Mouse (Mus musculus) CH12.LX (cell line): ENCODE data around the gene Gpr12. TPM values are rescaled to one million over a fixed set of nuclear protein-coding genes. Genes with fewer than 3 reads are reported as not detected.

Experiments used
- DNase-seq: peaks from one replicate; pipeline ENCODE4 v3.0.0-alpha.2; 2013; ENCODE audit errors: extremely low read depth
- H3K27ac ChIP-seq: 2 replicates; pipeline ENCODE4 v1.5.1; 2012; ENCODE audit warnings: low read depth, mild to moderate bottlenecking, control low read depth, moderate library complexity; ENCODE audit not compliant: insufficient read depth
- H3K27me3 ChIP-seq: replicated peaks from 2 replicates; pipeline ENCODE3; 2012; ENCODE audit warnings: inconsistent platforms
- H3K36me3 ChIP-seq, 2 experiments: replicated peaks in 1 of 2; 2 replicates each; pipeline versions ENCODE3 to v1.6.1; 2012; ENCODE audit warnings: inconsistent platforms in 1 of 2, low read length in 1 of 2, mild to moderate bottlenecking in 1 of 2, mixed read lengths in 1 of 2, moderate library complexity in 1 of 2; ENCODE audit not compliant: control insufficient read depth in 1 of 2, insufficient read depth in 1 of 2
- H3K4me1 ChIP-seq, 2 experiments: 2 replicates each; pipeline ENCODE4 v1.6.1; 2012; ENCODE audit warnings: inconsistent platforms in 1 of 2, moderate library complexity in 1 of 2; ENCODE audit not compliant: insufficient read depth in 2 of 2, control insufficient read depth in 1 of 2
- H3K4me2 ChIP-seq: 2 replicates; pipeline ENCODE4 v1.6.1; 2012; ENCODE audit warnings: low read depth, mild to moderate bottlenecking, control low read depth; ENCODE audit not compliant: poor library complexity, insufficient read depth, severe bottlenecking
- H3K4me3 ChIP-seq, 3 experiments: fragments of 150-350 bp in 1 of 3; sonication (generic) in 1 of 3; replicated peaks in 1 of 3; 2 replicates each; pipeline versions ENCODE3 to v1.5.1; 2011 to 2012; ENCODE audit warnings: low read depth in 2 of 3, low read length in 2 of 3, mild to moderate bottlenecking in 2 of 3, moderate library complexity in 2 of 3, control low read depth in 1 of 3, improper control_type of control experiment in 1 of 3, inconsistent platforms in 1 of 3, mixed read lengths in 1 of 3; ENCODE audit not compliant: poor library complexity in 1 of 3
- H3K79me2 ChIP-seq: replicated peaks from 2 replicates; pipeline ENCODE4 v1.6.1; 2012; ENCODE audit warnings: mild to moderate bottlenecking, moderate library complexity; ENCODE audit not compliant: control insufficient read depth, poor library complexity, insufficient read depth, severe bottlenecking; ENCODE audit errors: extremely low read depth
- H3K9ac ChIP-seq: 2 replicates; pipeline ENCODE4 v1.6.1; 2012; ENCODE audit warnings: low read depth, mild to moderate bottlenecking, control low read depth, moderate library complexity; ENCODE audit not compliant: insufficient read depth
- H3K9me3 ChIP-seq: replicated peaks from 2 replicates; pipeline ENCODE3; 2012; ENCODE audit warnings: low read length, inconsistent platforms, mixed read lengths
- BHLHE40 ChIP-seq: IDR thresholded peaks from 2 replicates; pipeline ENCODE4 v1.6.1; 2011; ENCODE audit warnings: mild to moderate bottlenecking, low read depth, low read length, improper control_type of control experiment
- E2F4 ChIP-seq: IDR thresholded peaks from 2 replicates; pipeline ENCODE4 v1.6.1; 2011; ENCODE audit warnings: low read depth, low read length, improper control_type of control experiment; ENCODE audit not compliant: insufficient replicate concordance
- GABPA ChIP-seq: IDR thresholded peaks from 2 replicates; pipeline ENCODE4 v1.6.1; 2012; ENCODE audit warnings: low read depth, low read length, improper control_type of control experiment, inconsistent platforms; ENCODE audit not compliant: insufficient replicate concordance
- JUN ChIP-seq: IDR thresholded peaks from 2 replicates; pipeline ENCODE4 v1.6.1; 2011; ENCODE audit warnings: low read depth, mild to moderate bottlenecking, low read length, improper control_type of control experiment, moderate library complexity; ENCODE audit not compliant: insufficient read depth
- JUND ChIP-seq: conservative IDR thresholded peaks from 2 replicates; pipeline ENCODE4 v1.6.1; 2011; ENCODE audit warnings: low read depth, low read length, improper control_type of control experiment
- MAX ChIP-seq: IDR thresholded peaks from 2 replicates; pipeline ENCODE4 v1.6.1; 2011; ENCODE audit warnings: low read length, improper control_type of control experiment
- MYC ChIP-seq: IDR thresholded peaks from 2 replicates; pipeline ENCODE4 v1.6.1; 2011; ENCODE audit warnings: low read depth, mild to moderate bottlenecking, improper control_type of control experiment, low read length
- RAD21 ChIP-seq: IDR thresholded peaks from 2 replicates; pipeline ENCODE4 v1.6.1; 2011; ENCODE audit warnings: low read depth, mild to moderate bottlenecking, low read length, improper control_type of control experiment, moderate library complexity
- RCOR1 ChIP-seq: conservative IDR thresholded peaks from 2 replicates; pipeline ENCODE4 v1.6.1; 2012; ENCODE audit warnings: low read depth, mild to moderate bottlenecking, inconsistent platforms, low read length, improper control_type of control experiment
- TBP ChIP-seq: conservative IDR thresholded peaks from 2 replicates; pipeline ENCODE4 v1.6.1; 2011; ENCODE audit warnings: low read depth, low read length, improper control_type of control experiment
- TCF12 ChIP-seq: IDR thresholded peaks from 2 replicates; pipeline ENCODE4 v1.6.1; 2014; ENCODE audit warnings: low read depth, mild to moderate bottlenecking, inconsistent platforms, low read length, improper control_type of control experiment
- UBTF ChIP-seq: IDR thresholded peaks from 2 replicates; pipeline ENCODE4 v1.6.1; 2012; ENCODE audit warnings: low read depth, mild to moderate bottlenecking, inconsistent platforms, low read length, improper control_type of control experiment, moderate library complexity
- ZC3H11A ChIP-seq: IDR thresholded peaks from 2 replicates; pipeline ENCODE4 v1.6.1; 2012; ENCODE audit warnings: low read depth, mild to moderate bottlenecking, inconsistent platforms, low read length, improper control_type of control experiment
- ZNF384 ChIP-seq: IDR thresholded peaks from 2 replicates; pipeline ENCODE4 v1.6.1; 2012; ENCODE audit warnings: low read depth, low read length, improper control_type of control experiment, inconsistent platforms
- dilution Hi-C: fragments of 300-500 bp; cut with MboI; formaldehyde crosslinking; loops from 2 replicates; pipeline ENCODE4 v1.14.3; 2020; ENCODE audit warnings: low sequenced_read_pairs; ENCODE audit not compliant: extremely low pct_unique_long_range_greater_than_20kb, extremely low pct_ligation_motif_present
- in situ Hi-C: fragments of 300-500 bp; cut with MboI; formaldehyde crosslinking; loops from 3 replicates; pipeline ENCODE4 v1.14.3; 2019; ENCODE audit warnings: low sequenced_read_pairs, low pct_ligation_motif_present, low pct_unique_long_range_greater_than_20kb, mixed read lengths
- polyA plus RNA-seq: library from polyadenylated mRNA; unstranded; fragments of >175 nt; gene quantifications from 2 replicates; pipeline ENCODE4 v1.2.1, GENCODE M21; 2012; ENCODE audit warnings: low read depth; ENCODE audit not compliant: insufficient read length
- total RNA-seq, 2 experiments: library from RNA; depleted of rRNA; stranded (reverse); fragments of 300-350 nt in 1 of 2; fragments of >200 nt in 1 of 2; gene quantifications; 2 replicates each; pipeline ENCODE4 v1.2.3; 2012 to 2014

The Gpr12 gene
- total RNA-seq (2012; rRNA removed) (not detected in 2 replicates), total RNA-seq (2014; rRNA removed) (not detected in 2 replicates), polyA plus RNA-seq (not detected in 2 replicates)

- H3K4me3 ChIP-seq: no peak within 1 kb of the TSS
- TF ChIP-seq MYC (no peak), MAX (no peak), GABPA (no peak), UBTF (no peak), JUND (no peak), TCF12 (no peak), RAD21 (no peak), TBP (no peak), ZC3H11A (no peak), RCOR1 (no peak), ZNF384 (no peak), JUN (no peak), BHLHE40 (no peak)
- TF ChIP-seq, all 38 proteins: peak for 0
- dilution Hi-C loops (no loop called here), in situ Hi-C loops (no loop called here)
- Histone ChIP-seq H3K79me2 (no peaks in the 10 kb centered on the region), H3K9ac (no peak within 1 kb of the TSS), H3K36me3 (no peaks in the 10 kb centered on the region), H3K4me2 (no peak within 1 kb of the TSS), H3K9me3 (peaks cover 2% of the 10 kb centered on the region), H3K4me1 (no peaks in the 10 kb centered on the region), H3K27me3 (no peaks in the 10 kb centered on the region), H3K27ac (no peak within 1 kb of the TSS)
- DNase-seq: no peak
Observed at GRCm38 (mm10) chr5:146584478-146585306, at the start of gene Gpr12. Gpr12 (minus strand) TSS chr5:146585239.

GRCm38 (mm10) chr5:146631602-146632001 lies 46.6 kb upstream of the Gpr12 start:
- no peak for TF ChIP-seq E2F4
- no peak for TF ChIP-seq MYC
- peaks cover 2% of the 10 kb centered on the region for H3K9me3 ChIP-seq
- no peaks in the 10 kb centered on the region for H3K36me3 ChIP-seq
- dilution Hi-C loops: no loop called here
- H3K27me3 ChIP-seq: no peaks in the 10 kb centered on the region
- H3K9ac ChIP-seq: no peak overlapping the region
- DNase-seq: no peak
- H3K4me1 ChIP-seq: peaks cover 0 to 6% of the 10 kb centered on the region in 2 experiments; a peak in 2 of 4 replicates
- no peaks in the 10 kb centered on the region for H3K79me2 ChIP-seq
- in situ Hi-C loops: no loop called here
- H3K4me3 ChIP-seq: no peak overlapping the region
- no peak overlapping the region for H3K27ac ChIP-seq
- no peak overlapping the region for H3K4me2 ChIP-seq
